Mouse (Mus musculus) spleen, adult 18-20 months (tissue): ENCODE data around the gene Mypop.

Experiments
- DNase-seq, 2 experiments: peaks; one replicate each; pipeline ENCODE4 v3.0.0; 2022; ENCODE audit warnings: mixed read lengths in 2 of 2

Mypop gene

GRCm38 (mm10) chr7:19022189-19022958 is 31.3 kb downstream of the Mypop start:
- no peak for DNase-seq

DNA sequence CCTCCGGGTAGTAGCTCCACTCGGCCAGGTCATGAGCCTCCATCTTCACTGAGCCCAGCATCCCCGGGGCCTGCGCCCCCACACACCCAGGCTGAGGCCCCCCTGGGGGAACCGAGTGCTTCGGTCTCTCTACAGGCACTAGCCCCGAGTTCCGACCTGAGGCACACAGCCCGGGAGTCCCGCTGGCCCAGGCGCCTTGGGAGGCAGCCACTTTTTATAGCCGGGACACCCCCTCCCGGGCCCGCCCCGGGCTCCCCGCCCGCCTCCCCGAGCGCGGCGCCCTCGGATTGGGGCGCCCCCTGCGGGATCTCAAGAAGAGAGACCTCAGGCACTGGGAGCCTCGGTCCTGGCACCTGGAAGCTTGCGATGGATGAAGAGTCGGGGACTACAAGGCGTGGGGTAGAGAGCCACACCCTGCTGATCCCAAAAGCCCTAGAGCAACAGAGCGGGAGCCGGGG is 32.3 kb downstream of the Mypop start, which contains the start of gene Foxa3:
Gene Foxa3, minus strand, starts transcription at position 182 of the 458 bp plus-strand sequence.
- peak; percentile 40 to 51 for DNase-seq

DNA sequence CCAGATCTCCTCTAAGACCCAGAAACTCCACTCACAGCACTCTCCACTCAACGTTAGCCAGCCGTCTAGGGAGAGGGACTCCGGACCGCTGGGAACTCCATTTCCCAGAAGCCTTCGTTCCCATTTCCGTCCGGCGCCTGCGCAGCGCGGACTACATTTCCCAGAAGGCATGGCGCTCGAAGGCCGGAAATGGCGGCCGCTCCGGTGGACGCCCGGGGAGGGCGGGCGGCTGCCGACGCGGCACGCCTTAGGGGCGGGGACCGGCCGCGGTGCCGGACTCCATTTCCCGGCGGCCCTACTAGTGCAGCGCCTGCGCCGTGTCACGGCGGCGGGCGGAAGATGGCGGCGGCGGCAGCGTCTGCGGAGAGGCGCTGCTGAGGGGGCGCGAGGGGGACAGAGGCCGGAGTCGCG is 33.1 kb downstream of the Mypop start, which contains the start of gene Sympk:
Gene Sympk, plus strand, starts transcription at position 282 of the 411 bp plus-strand sequence.
- peak; percentile 90 to 93 for DNase-seq

- DNase-seq, result no peak
These were observed 33.7 kb downstream of the Mypop start for GRCm38 (mm10) chr7:19024581-19025255.

GRCm38 (mm10) chr7:19028067-19028466 is 37.0 kb downstream of the Mypop start:
- no peak for DNase-seq

DNA sequence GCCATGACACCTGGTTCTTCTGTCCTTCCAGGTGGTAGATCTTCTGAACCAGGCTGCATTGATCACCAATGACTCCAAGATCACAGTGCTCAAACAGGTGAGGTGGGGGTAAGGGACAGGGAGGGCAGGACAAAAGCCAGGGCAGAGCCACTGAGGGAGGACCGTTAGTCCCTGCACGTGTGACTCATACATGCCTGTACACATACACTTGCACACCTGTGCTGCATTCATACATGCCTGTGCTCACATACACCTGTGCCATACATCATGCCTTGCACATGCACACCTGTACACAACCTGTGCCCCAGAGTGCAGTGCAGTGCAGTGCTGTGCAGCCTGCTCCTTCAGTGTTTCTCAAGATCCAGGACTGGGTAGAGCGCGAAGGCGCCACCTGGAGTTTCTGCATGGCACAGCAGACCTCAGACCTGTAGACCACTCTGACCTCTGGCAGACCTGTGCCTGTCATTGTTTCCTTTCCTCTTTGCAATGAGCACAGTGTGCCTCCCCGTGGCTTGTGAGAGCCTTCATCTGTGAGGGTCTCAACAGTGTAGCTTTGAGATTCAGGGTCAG is 38.1 kb downstream of the Mypop start:
- peak in 1 of 2 experiments; percentile 63 for DNase-seq

DNA sequence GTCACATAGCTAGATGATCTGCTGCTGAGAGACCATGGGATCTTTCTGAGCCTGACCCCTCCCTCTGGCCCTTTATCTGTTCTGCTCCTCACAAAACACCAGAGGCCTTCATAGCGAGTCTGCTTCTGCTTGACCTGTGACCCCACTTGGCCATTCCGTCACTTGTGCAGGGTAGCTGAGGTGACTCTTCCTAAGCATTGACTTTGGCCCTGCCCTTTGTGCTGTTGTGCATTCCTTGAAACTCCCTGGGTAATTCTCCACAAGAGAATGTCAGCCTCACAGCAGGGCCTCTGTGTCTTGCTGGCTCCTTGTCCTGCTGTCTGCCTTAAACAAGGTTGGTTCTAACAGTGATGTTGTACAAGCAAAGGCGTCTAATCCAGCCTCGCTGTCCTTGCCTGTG is 40.6 kb downstream of the Mypop start:
- no peak for DNase-seq

DNA sequence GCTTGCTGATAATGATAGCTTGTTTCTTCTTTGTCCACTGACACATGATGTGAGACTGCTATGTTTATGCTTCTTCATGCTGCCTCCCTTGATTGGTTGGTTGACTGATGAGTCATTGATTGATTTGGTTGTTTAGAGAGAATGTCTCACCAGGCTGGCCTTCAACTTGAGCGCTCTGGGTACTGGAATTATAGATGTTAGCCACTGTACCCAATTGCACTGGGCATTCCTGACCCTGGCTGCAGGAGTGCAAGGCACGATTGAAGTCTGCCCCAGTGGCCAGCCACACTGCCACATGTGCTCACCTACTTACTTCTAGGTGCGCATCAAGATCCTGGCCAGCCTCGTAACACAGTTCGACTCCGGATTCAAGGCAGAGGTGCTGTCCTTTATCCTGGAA is 53.6 kb downstream of the Mypop start:
- no peak for DNase-seq

GRCm38 (mm10) chr7:19046286-19047069 is 55.4 kb downstream of the Mypop start:
- no peak for DNase-seq

GRCm38 (mm10) chr7:19048006-19048527 is 57.0 kb downstream of the Mypop start:
- no peak for DNase-seq

GRCm38 (mm10) chr7:19049252-19049651 is 58.2 kb downstream of the Mypop start:
- DNase-seq, result no peak

GRCm38 (mm10) chr7:19050172-19050571 is 59.1 kb downstream of the Mypop start:
- DNase-seq, result no peak

DNA sequence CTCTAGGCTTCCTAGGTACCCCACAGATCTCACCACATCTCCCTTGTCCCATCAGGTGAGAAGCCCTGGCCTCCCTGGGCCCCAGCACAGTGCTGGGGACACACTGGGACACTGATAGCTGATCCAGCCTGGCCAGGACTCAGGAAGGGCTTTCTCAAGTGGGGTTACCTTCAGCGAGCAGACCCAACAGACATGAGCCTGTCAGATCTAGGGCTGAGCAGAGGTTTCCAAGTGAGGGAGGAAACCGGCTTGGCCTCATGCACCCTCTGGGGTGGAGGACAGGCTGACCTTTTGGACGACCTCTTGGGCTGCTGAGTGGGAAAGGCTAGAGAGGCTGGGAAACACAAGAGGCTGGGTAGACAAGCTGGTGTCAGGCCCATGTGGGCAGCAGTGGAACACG is 60.1 kb downstream of the Mypop start:
- DNase-seq, result no peak
